Mouse (Mus musculus) small intestine, adult 2 months (tissue): ENCODE data around the gene Brinp1. TPM values are rescaled to one million over a fixed set of nuclear protein-coding genes. Genes with fewer than 3 reads are reported as not detected.

ENCODE experiments used
- H3K27ac ChIP-seq: fragments of 200-500 bp; 2 replicates; pipeline ENCODE4 v1.5.1; 2012; ENCODE audit warnings: low read depth, low read length, control low read depth, inconsistent platforms; ENCODE audit not compliant: insufficient read depth
- H3K27me3 ChIP-seq: fragments of 200-500 bp; 2 replicates; pipeline ENCODE4 v1.6.1; 2012; ENCODE audit warnings: mild to moderate bottlenecking, moderate library complexity, low read length, inconsistent platforms; ENCODE audit not compliant: control insufficient read depth, insufficient read depth
- H3K36me3 ChIP-seq: fragments of 200-500 bp; 2 replicates; pipeline ENCODE4 v1.6.1; 2012; ENCODE audit warnings: mild to moderate bottlenecking, low read length, control low read depth, inconsistent platforms; ENCODE audit not compliant: control insufficient read depth, insufficient read depth
- H3K4me1 ChIP-seq: fragments of 200-500 bp; 2 replicates; pipeline ENCODE4 v1.6.1; 2012; ENCODE audit warnings: low read length, inconsistent platforms, mixed read lengths; ENCODE audit not compliant: control insufficient read depth, insufficient read depth, insufficient read length
- H3K4me3 ChIP-seq: fragments of 200-500 bp; 2 replicates; pipeline ENCODE4 v1.5.1; 2012; ENCODE audit warnings: low read depth, mild to moderate bottlenecking, control low read depth, inconsistent platforms, low read length, moderate library complexity
- CTCF ChIP-seq: fragments of 200-500 bp; IDR thresholded peaks from 2 replicates; pipeline ENCODE4 v1.5.1; 2012; ENCODE audit warnings: low read depth, mild to moderate bottlenecking, control low read depth, inconsistent platforms, low read length, moderate library complexity, mixed read lengths; ENCODE audit not compliant: insufficient replicate concordance, insufficient read length; ENCODE audit errors: extremely low read depth
- POLR2A ChIP-seq: fragments of 200-500 bp; IDR thresholded peaks from 2 replicates; pipeline ENCODE4 v1.6.1; 2012; ENCODE audit warnings: low read depth, mild to moderate bottlenecking, control low read depth, inconsistent platforms, low read length, moderate library complexity
- WGBS: fragments of 180-500 bp; shearing (Covaris S2); methylation state at CpG from one replicate; pipeline ENCODE4 v1.1.7; 2018; 5-methylcytosine and 5-hydroxymethylcytosine counted together
- polyA plus RNA-seq: library from polyadenylated mRNA; depleted of rRNA; stranded (reverse); fragments of >200 nt; gene quantifications from 2 replicates; pipeline ENCODE4 v1.2.3, GENCODE M21; 2012

The Brinp1 gene
- polyA plus RNA-seq, 1 experiment, result 0.03 TPM

DNA sequence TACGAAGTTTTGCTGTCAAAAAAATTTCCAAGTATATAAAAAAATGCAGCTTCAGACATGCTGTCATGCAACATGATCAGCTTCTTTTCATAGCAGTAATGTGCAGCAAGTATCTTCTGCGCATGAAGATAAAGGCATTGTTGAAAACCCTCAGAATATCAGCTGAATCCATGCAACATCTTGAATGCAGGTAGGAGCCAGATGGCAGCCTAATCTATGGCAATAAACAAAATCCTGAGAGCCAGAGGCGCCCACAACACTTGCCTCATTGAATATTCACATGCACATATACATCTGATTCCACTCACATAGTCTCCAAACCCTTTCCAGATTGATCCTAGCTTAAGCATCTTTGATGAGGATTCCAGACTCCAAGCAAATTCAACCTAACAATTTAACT is 24.2 kb downstream of the Brinp1 start:
- 57% methylated on average over 3 of the region's 3 CpGs for WGBS
- no peak for TF ChIP-seq POLR2A
- TF ChIP-seq CTCF, result no peak

DNA sequence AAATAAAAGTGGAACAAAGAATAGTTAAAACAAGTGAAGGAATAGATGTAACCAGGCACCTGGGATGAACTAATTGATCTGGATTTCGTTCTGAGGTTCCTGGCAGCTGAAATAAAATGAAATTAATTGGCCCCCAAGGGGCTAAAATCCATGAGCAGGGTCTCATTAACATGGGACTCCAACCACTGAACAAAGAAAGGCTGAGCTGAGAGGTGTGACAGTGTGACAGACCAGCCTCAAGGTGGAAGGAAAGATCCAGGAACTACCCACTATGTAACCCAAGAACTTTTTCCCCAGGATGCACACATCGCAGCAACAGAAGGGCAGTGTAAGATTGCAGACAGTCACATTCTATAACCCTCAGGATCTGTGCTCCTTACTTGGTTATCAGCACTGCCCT is 28.1 kb downstream of the Brinp1 start:
- 71% methylated on average over 2 of the region's 2 CpGs for WGBS
- no peaks in the 10 kb centered on the region for H3K36me3 ChIP-seq
- no peak overlapping the region for H3K4me3 ChIP-seq
- no peak for TF ChIP-seq CTCF
- no peak for TF ChIP-seq POLR2A
- H3K4me1 ChIP-seq, result no peaks in the 10 kb centered on the region
- H3K27ac ChIP-seq, result no peak overlapping the region
- H3K27me3 ChIP-seq, result no peaks in the 10 kb centered on the region

More for the DNA sequence above, 24.2 kb downstream of the Brinp1 start:
- no peaks in the 10 kb centered on the region for H3K36me3 ChIP-seq
- H3K27ac ChIP-seq, result no peak overlapping the region
- no peaks in the 10 kb centered on the region for H3K27me3 ChIP-seq
- no peak overlapping the region for H3K4me3 ChIP-seq
- no peaks in the 10 kb centered on the region for H3K4me1 ChIP-seq

DNA sequence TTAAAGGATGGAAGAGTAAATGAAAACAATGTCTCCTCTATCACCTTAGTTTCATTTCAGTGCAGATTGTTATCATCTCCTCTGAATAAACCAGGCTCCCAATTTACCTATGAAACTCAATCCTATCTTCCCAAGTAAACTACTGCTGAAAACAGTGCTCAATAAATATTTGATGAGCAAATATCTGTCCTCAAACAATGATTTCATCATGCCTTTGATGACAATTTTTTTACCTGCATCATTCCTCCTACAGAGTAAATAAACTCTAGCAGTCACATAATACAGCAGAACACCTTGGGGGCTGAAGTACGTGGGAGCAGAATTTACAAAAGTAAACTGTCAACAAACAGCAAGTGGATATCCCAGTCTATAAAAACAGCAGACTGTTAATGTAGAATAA is 31.3 kb downstream of the Brinp1 start:
- no peak overlapping the region for H3K4me3 ChIP-seq
- no peak overlapping the region for H3K27ac ChIP-seq
- no peaks in the 10 kb centered on the region for H3K36me3 ChIP-seq
- 22% methylated on average over 1 of the region's 1 CpGs for WGBS
- no peaks in the 10 kb centered on the region for H3K27me3 ChIP-seq
- H3K4me1 ChIP-seq, result no peaks in the 10 kb centered on the region
- TF ChIP-seq CTCF, result no peak
- TF ChIP-seq POLR2A, result no peak

DNA sequence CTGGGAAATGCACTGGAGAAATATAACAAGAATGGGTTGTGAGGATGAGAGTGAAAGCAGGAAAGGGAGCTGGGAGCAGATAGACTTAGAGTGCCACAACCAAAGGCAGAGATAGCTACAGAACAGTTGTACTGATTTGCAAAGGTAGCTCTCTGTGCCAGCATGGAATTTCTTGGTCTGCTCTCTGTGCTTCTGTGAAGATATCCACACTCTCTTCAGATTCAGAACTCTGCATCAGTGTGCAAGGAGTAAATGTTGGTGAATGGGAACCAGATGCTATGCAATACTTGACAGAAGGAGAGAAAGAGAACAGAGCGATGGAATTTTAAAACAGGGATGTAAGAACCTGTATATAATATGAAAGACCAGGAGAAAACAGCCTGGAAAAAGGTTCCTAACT is 31.7 kb downstream of the Brinp1 start:
- Histone ChIP-seq H3K36me3 (no peaks in the 10 kb centered on the region), H3K4me3 (no peak overlapping the region), H3K27me3 (no peaks in the 10 kb centered on the region), H3K4me1 (no peaks in the 10 kb centered on the region), H3K27ac (no peak overlapping the region)
- WGBS, result 76% methylated on average over 1 of the region's 1 CpGs
- TF ChIP-seq POLR2A, result no peak
- TF ChIP-seq CTCF, result no peak

DNA sequence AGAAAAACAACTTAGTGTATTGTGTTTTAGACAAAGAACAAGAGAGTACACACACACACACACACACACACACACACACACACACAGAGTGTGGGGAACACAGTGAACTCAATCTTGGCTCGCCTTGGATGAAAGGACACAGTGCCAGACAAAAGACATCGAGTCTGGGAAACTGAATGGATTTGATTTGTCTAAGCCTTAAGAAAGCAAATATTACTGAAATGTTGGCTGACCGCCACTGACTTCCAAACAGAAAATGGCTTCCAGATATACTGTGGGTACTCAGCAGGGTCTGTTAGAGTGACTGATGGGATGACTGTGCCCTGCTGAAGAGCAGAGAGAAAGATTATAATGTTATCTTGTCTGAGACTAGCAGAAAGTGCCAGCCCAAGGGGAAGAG is 34.1 kb downstream of the Brinp1 start:
- no peaks in the 10 kb centered on the region for H3K36me3 ChIP-seq
- 61% methylated on average over 3 of the region's 3 CpGs for WGBS
- no peak overlapping the region for H3K27ac ChIP-seq
- no peaks in the 10 kb centered on the region for H3K4me1 ChIP-seq
- no peaks in the 10 kb centered on the region for H3K27me3 ChIP-seq
- no peak for TF ChIP-seq CTCF
- no peak for TF ChIP-seq POLR2A
- no peak overlapping the region for H3K4me3 ChIP-seq

DNA sequence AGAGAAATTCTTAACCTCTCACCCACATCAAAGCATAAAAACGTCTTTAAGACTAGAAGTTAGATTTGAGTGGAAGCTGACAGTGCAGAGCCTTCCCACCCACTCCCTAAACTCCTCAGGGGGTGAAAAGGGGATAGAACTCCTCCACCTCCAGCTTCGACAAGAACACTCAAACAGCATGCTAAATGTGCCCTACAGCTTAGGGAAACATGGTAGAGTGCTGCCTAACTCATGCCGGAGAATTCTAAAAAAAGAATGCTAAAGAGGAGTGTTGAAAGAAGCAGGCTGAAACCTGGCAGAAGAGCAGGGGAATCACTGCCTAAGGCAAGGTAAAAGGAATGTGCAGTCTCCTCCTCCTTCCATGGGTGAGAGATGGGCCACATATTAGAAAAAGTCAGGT is 43.3 kb downstream of the Brinp1 start:
- H3K27me3 ChIP-seq, result no peaks in the 10 kb centered on the region
- no peaks in the 10 kb centered on the region for H3K4me1 ChIP-seq
- no peak overlapping the region for H3K4me3 ChIP-seq
- no peaks in the 10 kb centered on the region for H3K36me3 ChIP-seq
- no peak overlapping the region for H3K27ac ChIP-seq
- TF ChIP-seq POLR2A (no peak), CTCF (no peak)
- WGBS, result 52% methylated on average over 3 of the region's 3 CpGs

DNA sequence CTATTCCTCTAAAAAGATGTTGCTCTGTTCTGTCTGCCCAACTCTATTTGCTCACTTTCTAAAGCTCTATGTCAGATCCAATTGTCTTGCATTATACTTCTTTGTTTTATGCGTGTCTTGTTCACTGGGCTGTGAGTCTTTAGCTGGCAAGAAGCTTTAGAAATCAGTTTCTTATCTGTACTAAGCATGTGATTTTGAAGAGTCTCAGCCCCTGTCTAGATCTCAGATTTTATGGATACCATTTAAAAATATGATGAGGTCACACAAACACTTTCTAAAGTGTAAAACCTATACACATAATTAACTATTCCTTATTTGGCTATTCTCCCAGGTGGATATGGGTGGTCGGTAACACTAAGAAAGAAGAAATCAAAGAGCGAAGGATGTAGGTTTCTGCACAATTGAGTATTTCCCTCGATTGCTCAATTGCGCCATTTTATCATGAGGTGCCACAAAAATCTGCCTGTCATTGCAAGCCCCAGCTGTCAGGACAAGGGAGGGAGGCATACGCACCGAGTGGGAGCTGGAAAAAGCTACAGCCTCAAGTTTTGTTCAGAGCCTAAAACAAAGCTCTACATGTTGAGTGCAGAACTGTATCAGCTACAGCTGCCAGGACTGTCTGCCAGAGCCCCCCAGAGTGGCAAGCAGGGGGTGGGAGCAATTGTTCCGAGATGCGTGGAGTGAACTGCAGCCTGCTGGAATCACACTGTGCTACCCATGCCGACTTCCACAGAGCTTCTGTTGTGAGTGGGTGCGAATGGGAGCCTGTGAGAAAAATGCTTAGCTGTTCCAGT is 47.6 kb downstream of the Brinp1 start:
- H3K27me3 ChIP-seq, result no peaks in the 10 kb centered on the region
- no peaks in the 10 kb centered on the region for H3K36me3 ChIP-seq
- no peak overlapping the region for H3K4me3 ChIP-seq
- H3K4me1 ChIP-seq, result no peaks in the 10 kb centered on the region
- no peak overlapping the region for H3K27ac ChIP-seq
- 79% methylated on average over 11 of the region's 11 CpGs for WGBS
- TF ChIP-seq CTCF (no peak), POLR2A (no peak)

DNA sequence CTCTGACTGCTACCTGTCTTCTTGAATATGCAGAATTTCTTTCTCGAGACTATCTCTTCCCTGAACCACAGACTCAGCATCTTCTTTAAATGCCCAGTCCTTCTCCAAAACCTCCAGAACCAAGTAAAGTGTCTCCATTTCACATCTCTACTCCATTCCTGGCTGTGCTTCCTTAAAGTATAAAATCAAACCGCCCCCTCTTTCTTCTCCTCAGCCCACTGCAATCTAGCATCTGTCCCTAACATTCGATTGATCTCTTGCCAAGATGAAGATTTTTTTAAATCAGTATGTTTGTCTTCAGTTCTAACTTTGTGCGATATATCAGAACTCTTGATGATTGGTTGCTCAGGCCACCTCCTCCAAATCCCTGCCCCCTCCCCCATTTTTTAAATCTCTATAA is 63.7 kb downstream of the Brinp1 start:
- Histone ChIP-seq H3K36me3 (no peaks in the 10 kb centered on the region), H3K4me3 (no peak overlapping the region), H3K27ac (no peak overlapping the region), H3K27me3 (no peaks in the 10 kb centered on the region), H3K4me1 (no peaks in the 10 kb centered on the region)
- no peak for TF ChIP-seq POLR2A
- no peak for TF ChIP-seq CTCF
- 77% methylated on average over 4 of the region's 4 CpGs for WGBS
